Comparison of ENCODE assay signal across 21 mouse cellular contexts in the genomic region with DNA sequence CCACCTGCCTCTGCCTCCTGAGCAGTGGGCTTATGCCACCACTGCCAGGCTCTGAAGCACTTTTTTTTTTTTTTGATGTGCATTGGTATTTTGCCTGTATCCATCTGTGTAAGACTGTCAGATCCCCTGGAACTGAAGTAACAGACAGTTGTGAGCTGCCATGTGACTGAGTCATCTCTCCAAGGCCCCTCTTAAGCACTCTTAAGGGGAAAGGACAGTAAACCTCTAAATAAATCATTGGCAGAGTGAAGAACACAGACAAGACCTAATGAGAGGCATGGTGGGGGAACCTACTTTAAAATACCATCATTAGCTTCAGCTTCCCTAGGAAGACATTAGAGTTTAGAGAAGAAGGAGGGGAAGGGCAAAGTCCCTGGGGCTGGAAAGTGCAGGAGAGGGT. TPM values are rescaled to one million over a fixed set of nuclear protein-coding genes. Genes with fewer than 3 reads are reported as not detected.
A peak's percentile ranks its signal among the peaks of the same experiment; 100 is the strongest.
DNase-seq lines count a peak whose midpoint lies in the region; ATAC-seq and TF ChIP-seq lines count a peak whose summit lies in the region.
"Had no signal": no experiment of that assay in that cellular context is flagged by ENCODE, and none has a peak within 500 bp of the region (broad histone marks: within the 10 kb centered on the region; RNA-seq: fewer than 3 reads in every experiment).

No protein-coding gene starts in this region.

- H3K36me3 ChIP-seq in midbrain, embryonic 11.5 days (ENCODE audit: control insufficient read depth, insufficient read depth, low read length): no peaks in the 10 kb centered on the region
- H3K36me3 ChIP-seq in midbrain, postnatal 0 days (ENCODE audit: insufficient read depth, low read length): no peaks in the 10 kb centered on the region
- H3K36me3 ChIP-seq: embryonic facial prominence, embryonic 10.5 days; embryonic facial prominence, embryonic 12.5 days; forebrain, embryonic 15.5 days; G1E had no signal

- H3K9me3 ChIP-seq in midbrain, embryonic 11.5 days (ENCODE audit: control insufficient read depth, low read length): no peaks in the 10 kb centered on the region
- H3K9me3 ChIP-seq in midbrain, postnatal 0 days (ENCODE audit: low read length): no peaks in the 10 kb centered on the region
- H3K9me3 ChIP-seq: embryonic facial prominence, embryonic 10.5 days; embryonic facial prominence, embryonic 12.5 days; forebrain, embryonic 13.5 days; forebrain, embryonic 15.5 days; G1E had no signal

- H3K4me3 ChIP-seq in midbrain, embryonic 11.5 days (ENCODE audit: low read depth, low read length): no peak overlapping the region
- no peak overlapping the region for H3K4me3 ChIP-seq in midbrain, postnatal 0 days (ENCODE audit: low read depth, low read length)
- H3K4me3 ChIP-seq: embryonic facial prominence, embryonic 10.5 days; embryonic facial prominence, embryonic 12.5 days; forebrain, embryonic 13.5 days; forebrain, embryonic 15.5 days had no signal

- H3K4me1 ChIP-seq in midbrain, embryonic 11.5 days (ENCODE audit: control insufficient read depth, insufficient read depth, low read length): no peaks in the 10 kb centered on the region
- no peaks in the 10 kb centered on the region for H3K4me1 ChIP-seq in midbrain, postnatal 0 days (ENCODE audit: insufficient read depth, low read length)
- H3K4me1 ChIP-seq: embryonic facial prominence, embryonic 12.5 days; forebrain, embryonic 13.5 days; forebrain, embryonic 15.5 days had no signal

- peak; percentile 21 for DNase-seq in adrenal gland, postnatal 14 days
- DNase-seq in adrenal gland, postnatal 25 days: no peak
- peak; percentile 51 for DNase-seq in midbrain, embryonic 11.5 days (ENCODE audit: low spot score, missing footprints)
- no peak for DNase-seq in midbrain, postnatal 0 days (ENCODE audit: low spot score)
- DNase-seq in NIH3T3 (ENCODE audit: low read depth): peak; percentile 47
- DNase-seq in urinary bladder, postnatal 14 days (ENCODE audit: low spot score): no peak
- DNase-seq: adrenal gland, postnatal 10 days; B cell, adult 2 months; cerebellum, adult 11 months; cerebellum, adult 18-20 months; cerebellum, adult 8-10 months; cerebellum, adult 9-11 months; cerebellum, postnatal 14 days; forebrain, postnatal 0 days had no signal

- no peak for ATAC-seq in midbrain, embryonic 11.5 days (ENCODE audit: low FRiP score)
- ATAC-seq in midbrain, postnatal 0 days (ENCODE audit: low FRiP score): no peak
- ATAC-seq: CD4-positive, CD25-positive, alpha-beta regulatory T cell, adult 4 months; forebrain, embryonic 13.5 days; forebrain, embryonic 15.5 days; forebrain, postnatal 0 days had no signal

- H3K9ac ChIP-seq in midbrain, embryonic 11.5 days (ENCODE audit: low read length): no peak overlapping the region
- H3K9ac ChIP-seq in midbrain, postnatal 0 days (replicated peaks; ENCODE audit: low read length, poor library complexity, severe bottlenecking): no peak overlapping the region
- H3K9ac ChIP-seq: embryonic facial prominence, embryonic 12.5 days; forebrain, embryonic 13.5 days; forebrain, embryonic 15.5 days; forebrain, postnatal 0 days had no signal

- TF ChIP-seq CTCF in midbrain, postnatal 0 days (IDR thresholded peaks at IDR 0.05): no peak

- no peaks in the 10 kb centered on the region for H3K27me3 ChIP-seq in midbrain, embryonic 11.5 days (ENCODE audit: control insufficient read depth, insufficient read depth, low read length)
- no peaks in the 10 kb centered on the region for H3K27me3 ChIP-seq in midbrain, postnatal 0 days (ENCODE audit: insufficient read depth, low read length)
- H3K27me3 ChIP-seq: embryonic facial prominence, embryonic 12.5 days had no signal

- no peak overlapping the region for H3K4me2 ChIP-seq in midbrain, embryonic 11.5 days
- H3K4me2 ChIP-seq in midbrain, postnatal 0 days (ENCODE audit: low read depth, low read length, poor library complexity, severe bottlenecking): no peak overlapping the region
- H3K4me2 ChIP-seq: embryonic facial prominence, embryonic 12.5 days; forebrain, embryonic 13.5 days; forebrain, embryonic 15.5 days had no signal

- no peak overlapping the region for H3K27ac ChIP-seq in midbrain, embryonic 11.5 days (ENCODE audit: low read depth, low read length)
- H3K27ac ChIP-seq in midbrain, postnatal 0 days (ENCODE audit: low read depth, low read length): no peak overlapping the region
- H3K27ac ChIP-seq: embryonic facial prominence, embryonic 10.5 days; embryonic facial prominence, embryonic 12.5 days; forebrain, embryonic 13.5 days; forebrain, embryonic 15.5 days had no signal

RNA-seq across cellular contexts. Expression of a gene that starts 12.9 kb away (rescaled TPM):
- 0.34 and 0.59 TPM in 2 replicates for total RNA-seq in adrenal gland, postnatal 14 days (2021)
- 0.21 and 0.24 TPM in 2 replicates for total RNA-seq in adrenal gland, postnatal 25 days (2021)
- 0.06 TPM in 1 of 2 replicates, not detected in the other for polyA plus RNA-seq in midbrain, embryonic 11.5 days (2014; fragmentation: Nextera tagmentation; extraction: Ambion mirVana)
- 5.4 and 5.8 TPM in 2 replicates for total RNA-seq in midbrain, postnatal 0 days (2014; rRNA removed)
- 3.2 and 3.4 TPM in 2 replicates for polyA plus RNA-seq in midbrain, postnatal 0 days (2015; fragmentation: Nextera tagmentation; extraction: Ambion mirVana)
- total RNA-seq: CH12.LX had no signal
- polyA plus RNA-seq: CD4-positive, CD25-positive, alpha-beta regulatory T cell, adult 4 months; embryonic facial prominence, embryonic 12.5 days; G1E had no signal

RNA-seq across cellular contexts. Expression of a gene that starts 40.1 kb away (rescaled TPM):
- 169 and 183 TPM in 2 replicates for total RNA-seq in adrenal gland, postnatal 14 days (2021)
- 107 and 153 TPM in 2 replicates for total RNA-seq in adrenal gland, postnatal 25 days (2021)
- polyA plus RNA-seq in midbrain, embryonic 11.5 days (2014; fragmentation: Nextera tagmentation; extraction: Ambion mirVana): 323 and 335 TPM in 2 replicates
- total RNA-seq in midbrain, postnatal 0 days (2014; rRNA removed): 88.8 and 111 TPM in 2 replicates
- polyA plus RNA-seq in midbrain, postnatal 0 days (2015; fragmentation: Nextera tagmentation; extraction: Ambion mirVana): 172 and 184 TPM in 2 replicates

Comparison
In these comparisons a context has a peak if more than half of its experiments do, and no peak if none do; other contexts are left out.
1. DNase-seq: peak in adrenal gland, postnatal 14 days (single experiment), midbrain, embryonic 11.5 days (single experiment) and NIH3T3 (single experiment); none in adrenal gland, postnatal 25 days (single experiment), midbrain, postnatal 0 days (single experiment) and urinary bladder, postnatal 14 days (single experiment).